Mouse (Mus musculus) heart, embryonic 11.5 days (tissue): ENCODE measurements around the gene Agpat4. TPM values are rescaled to one million over a fixed set of nuclear protein-coding genes. Genes with fewer than 3 reads are reported as not detected.

Source experiments
- ATAC-seq: fragments of 200-750 bp; cut with Nextera tagmentation; replicated peaks from 2 replicates; pipeline ENCODE4 v1.8.0; 2017; ENCODE audit warnings: moderate library complexity; ENCODE audit not compliant: insufficient number of reproducible peaks, low FRiP score, low TSS enrichment
- H3K27ac ChIP-seq: fragments of 300-500 bp; sonication (generic); 2 replicates; pipeline ENCODE4 v1.5.1; 2014; ENCODE audit warnings: mild to moderate bottlenecking, low read depth, low read length
- H3K27me3 ChIP-seq: fragments of 300-500 bp; sonication (generic); 2 replicates; pipeline ENCODE4 v1.6.1; 2014; ENCODE audit warnings: mild to moderate bottlenecking, low read length, mixed read lengths; ENCODE audit not compliant: control insufficient read depth, insufficient read depth
- H3K36me3 ChIP-seq: fragments of 300-500 bp; sonication (generic); 2 replicates; pipeline ENCODE4 v1.6.1; 2014; ENCODE audit warnings: mild to moderate bottlenecking, low read length, moderate library complexity, mixed read lengths; ENCODE audit not compliant: control insufficient read depth, insufficient read depth
- H3K4me1 ChIP-seq: fragments of 300-500 bp; sonication (generic); 2 replicates; pipeline ENCODE4 v1.6.1; 2014; ENCODE audit warnings: low read length; ENCODE audit not compliant: control insufficient read depth, insufficient read depth
- H3K4me2 ChIP-seq: fragments of 300-500 bp; sonication (generic); 2 replicates; pipeline ENCODE4 v1.6.1; 2014; ENCODE audit warnings: mild to moderate bottlenecking, moderate library complexity
- H3K4me3 ChIP-seq: fragments of 300-500 bp; sonication (generic); 2 replicates; pipeline ENCODE4 v1.5.1; 2014; ENCODE audit warnings: low read depth, low read length
- H3K9ac ChIP-seq: fragments of 300-500 bp; sonication (generic); 2 replicates; pipeline ENCODE4 v1.6.1; 2014; ENCODE audit warnings: mild to moderate bottlenecking, low read depth, low read length, moderate library complexity
- H3K9me3 ChIP-seq: fragments of 300-500 bp; sonication (generic); replicated peaks from 2 replicates; pipeline ENCODE4 v1.6.1; 2016; ENCODE audit warnings: low read length; ENCODE audit not compliant: control insufficient read depth
- WGBS: fragments of 180-500 bp; shearing (Covaris S2); extraction: QIAGEN DNeasy Blood & Tissue Kit; methylation state at CpG from one replicate; pipeline ENCODE4 v1.1.7; 2014; ENCODE audit not compliant: insufficient replicate concordance; 5-methylcytosine and 5-hydroxymethylcytosine counted together
- polyA plus RNA-seq: library from polyadenylated mRNA; unstranded; fragments of >200 nt; fragmentation: Nextera tagmentation; extraction: Ambion mirVana; gene quantifications from 2 replicates; pipeline ENCODE4 v1.2.1, GENCODE M21; 2014

Gene Agpat4
- polyA plus RNA-seq, 1 experiment from 2014 or later: 21.0 TPM

- Histone ChIP-seq H3K4me3 (no peak overlapping the region), H3K27me3 (no peaks in the 10 kb centered on the region), H3K4me1 (peaks cover 33% of the 10 kb centered on the region), H3K27ac (peak overlapping the region; percentile 94), H3K4me2 (no peak overlapping the region; the same call in 1 of the 2 replicates), H3K9ac (peak overlapping the region; percentile 62), H3K36me3 (no peaks in the 10 kb centered on the region), H3K9me3 (no peaks in the 10 kb centered on the region)
- ATAC-seq: peak; percentile 60
- WGBS: 54% methylated on average over 3 of the region's 3 CpGs
Measured at GRCm38 (mm10) chr17:12206248-12206647, 87.7 kb downstream of the Agpat4 start.

- WGBS: 65% methylated on average over 1 of the region's 1 CpGs
- ATAC-seq: no peak
- Histone ChIP-seq H3K27me3 (no peaks in the 10 kb centered on the region), H3K4me1 (peaks cover 33% of the 10 kb centered on the region), H3K9ac (0 out of 2 replicates have a peak overlapping the region, but pooled peaks have one; percentile 46), H3K27ac (peak overlapping the region; percentile 94), H3K36me3 (no peaks in the 10 kb centered on the region), H3K4me2 (no peak overlapping the region), H3K4me3 (no peak overlapping the region), H3K9me3 (no peaks in the 10 kb centered on the region)
Measured at GRCm38 (mm10) chr17:12207022-12207548, 88.6 kb downstream of the Agpat4 start.

- H3K4me2 ChIP-seq: no peak overlapping the region
- 88% methylated on average over 4 of the region's 4 CpGs for WGBS
- no peaks in the 10 kb centered on the region for H3K27me3 ChIP-seq
- H3K4me1 ChIP-seq: peaks cover 22% of the 10 kb centered on the region
- no peak for ATAC-seq
- no peaks in the 10 kb centered on the region for H3K36me3 ChIP-seq
- H3K9ac ChIP-seq: no peak overlapping the region
- no peak overlapping the region for H3K27ac ChIP-seq
- no peak overlapping the region for H3K4me3 ChIP-seq
- no peaks in the 10 kb centered on the region for H3K9me3 ChIP-seq
Measured at GRCm38 (mm10) chr17:12209481-12209880, 91.0 kb downstream of the Agpat4 start.

- Histone ChIP-seq H3K36me3 (no peaks in the 10 kb centered on the region), H3K4me2 (no peak overlapping the region), H3K27me3 (no peaks in the 10 kb centered on the region), H3K4me1 (peaks cover 11% of the 10 kb centered on the region), H3K27ac (no peak overlapping the region), H3K4me3 (no peak overlapping the region), H3K9ac (no peak overlapping the region), H3K9me3 (no peaks in the 10 kb centered on the region)
- no peak; the same call in 1 of the 2 replicates for ATAC-seq
- 32% methylated on average over 8 of the region's 8 CpGs for WGBS
Measured at GRCm38 (mm10) chr17:12210544-12211132, 92.1 kb downstream of the Agpat4 start.

- no peaks in the 10 kb centered on the region for H3K36me3 ChIP-seq
- H3K4me2 ChIP-seq: no peak overlapping the region
- H3K27ac ChIP-seq: no peak overlapping the region
- WGBS: 89% methylated on average over 11 of the region's 11 CpGs
- no peak for ATAC-seq
- H3K4me3 ChIP-seq: no peak overlapping the region
- no peak overlapping the region for H3K9ac ChIP-seq
- H3K27me3 ChIP-seq: no peaks in the 10 kb centered on the region
- H3K9me3 ChIP-seq: no peaks in the 10 kb centered on the region
- peaks cover 12% of the 10 kb centered on the region; the same call in 1 of the 2 replicates for H3K4me1 ChIP-seq
Measured at GRCm38 (mm10) chr17:12211890-12212289, 93.4 kb downstream of the Agpat4 start.

GRCm38 (mm10) chr17:12212341-12212740 lies 93.8 kb downstream of the Agpat4 start:
- Histone ChIP-seq H3K4me3 (no peak overlapping the region), H3K36me3 (no peaks in the 10 kb centered on the region), H3K9ac (no peak overlapping the region), H3K4me1 (peaks cover 12% of the 10 kb centered on the region; the same call in 1 of the 2 replicates), H3K4me2 (no peak overlapping the region), H3K9me3 (no peaks in the 10 kb centered on the region), H3K27ac (no peak overlapping the region), H3K27me3 (no peaks in the 10 kb centered on the region)
- ATAC-seq: no peak
- 89% methylated on average over 6 of the region's 6 CpGs for WGBS

- no peaks in the 10 kb centered on the region for H3K9me3 ChIP-seq
- no peak overlapping the region for H3K4me3 ChIP-seq
- ATAC-seq: no peak
- no peaks in the 10 kb centered on the region for H3K27me3 ChIP-seq
- H3K36me3 ChIP-seq: peaks cover 7% of the 10 kb centered on the region
- no peak overlapping the region for H3K27ac ChIP-seq
- H3K9ac ChIP-seq: no peak overlapping the region
- H3K4me2 ChIP-seq: no peak overlapping the region
- H3K4me1 ChIP-seq: peaks cover 8% of the 10 kb centered on the region; the same call in 1 of the 2 replicates
- 79% methylated on average over 8 of the region's 8 CpGs for WGBS
Measured at GRCm38 (mm10) chr17:12213430-12213829, 94.9 kb downstream of the Agpat4 start.

- Histone ChIP-seq H3K27ac (no peak overlapping the region), H3K27me3 (no peaks in the 10 kb centered on the region), H3K9me3 (no peaks in the 10 kb centered on the region), H3K9ac (no peak overlapping the region), H3K4me2 (no peak overlapping the region), H3K4me3 (no peak overlapping the region), H3K4me1 (peaks cover 8% of the 10 kb centered on the region; the same call in 1 of the 2 replicates), H3K36me3 (peaks cover 14% of the 10 kb centered on the region)
- peak; percentile 49 for ATAC-seq
- whole genome bisulfite sequencing: 40% methylated on average over 6 of the region's 6 CpGs
Measured at GRCm38 (mm10) chr17:12216224-12216623, 97.7 kb downstream of the Agpat4 start.

- H3K36me3 ChIP-seq: peaks cover 17% of the 10 kb centered on the region
- no peak overlapping the region for H3K4me3 ChIP-seq
- H3K9me3 ChIP-seq: no peaks in the 10 kb centered on the region
- H3K27ac ChIP-seq: no peak overlapping the region
- H3K4me2 ChIP-seq: no peak overlapping the region
- H3K4me1 ChIP-seq: no peaks in the 10 kb centered on the region
- H3K9ac ChIP-seq: no peak overlapping the region
- H3K27me3 ChIP-seq: no peaks in the 10 kb centered on the region
- 57% methylated on average over 6 of the region's 6 CpGs for WGBS
- ATAC-seq: no peak
Measured at GRCm38 (mm10) chr17:12221926-12222325, 103.4 kb downstream of the Agpat4 start.
